Mouse (Mus musculus) megakaryocyte-erythroid progenitor cell, adult 5-6 weeks (primary cell): ENCODE results near the gene Ccdc47. TPM values are rescaled to one million over a fixed set of nuclear protein-coding genes. Genes with fewer than 3 reads are reported as not detected.

Experiments
- ATAC-seq: replicated peaks from 2 replicates; pipeline ENCODE4 v1.8.0; 2016; ENCODE audit warnings: mild to moderate bottlenecking, inconsistent platforms; ENCODE audit not compliant: severe bottlenecking, poor library complexity, low FRiP score, low TSS enrichment
- total RNA-seq, 2 experiments: library from RNA; stranded (forward) in 1 of 2; stranded (reverse) in 1 of 2; fragments of 200-1000, 215-1000 nt in 1 of 2; fragments of >200 nt in 1 of 2; fragmentation: Nextera tagmentation in 1 of 2; gene quantifications; 2 replicates each; pipeline ENCODE4 v1.2.3; 2014 to 2017

The Ccdc47 gene
- total RNA-seq, 2 experiments from 2014 or later, result 33.8 to 218 TPM

DNA sequence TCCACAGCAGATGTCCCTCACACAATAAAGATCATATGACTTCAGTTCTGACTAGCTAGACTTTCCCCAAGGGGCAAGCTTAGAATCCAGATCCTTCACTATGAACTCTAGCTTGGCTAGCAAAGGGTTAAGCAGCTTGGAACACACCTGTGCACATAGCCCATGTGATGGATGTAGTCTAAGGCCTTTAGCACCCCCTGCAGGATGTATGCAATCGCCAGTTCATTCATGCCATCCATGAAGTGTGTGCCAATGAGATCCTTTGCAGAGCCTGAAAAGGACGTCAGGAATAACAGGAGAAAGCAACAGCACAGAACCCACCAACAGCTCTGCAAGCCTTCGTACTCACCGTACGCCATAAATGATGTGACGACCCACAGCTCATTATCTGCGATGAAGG is 45.3 kb downstream of the Ccdc47 start:
- ATAC-seq, result no peak

DNA sequence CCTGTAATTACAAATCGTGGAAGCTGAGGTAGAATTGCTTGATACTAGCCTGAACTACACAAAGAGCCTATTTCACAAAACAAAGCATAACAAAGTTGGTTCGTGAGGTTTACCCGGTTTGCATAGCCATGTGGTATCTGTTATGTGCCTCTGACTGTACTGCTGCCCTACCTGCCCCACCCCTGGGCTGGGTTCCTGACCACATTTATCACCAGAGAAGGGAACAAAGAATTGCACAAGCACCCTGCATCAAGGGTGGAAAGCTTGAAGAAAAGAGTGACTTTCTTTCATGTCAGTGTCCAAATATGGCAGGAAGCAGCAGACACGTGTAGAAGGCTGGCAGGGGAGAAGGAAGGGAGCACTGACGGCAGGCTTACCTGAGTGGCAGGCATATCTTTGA is 48.7 kb downstream of the Ccdc47 start:
- ATAC-seq, result peak; percentile 56

DNA sequence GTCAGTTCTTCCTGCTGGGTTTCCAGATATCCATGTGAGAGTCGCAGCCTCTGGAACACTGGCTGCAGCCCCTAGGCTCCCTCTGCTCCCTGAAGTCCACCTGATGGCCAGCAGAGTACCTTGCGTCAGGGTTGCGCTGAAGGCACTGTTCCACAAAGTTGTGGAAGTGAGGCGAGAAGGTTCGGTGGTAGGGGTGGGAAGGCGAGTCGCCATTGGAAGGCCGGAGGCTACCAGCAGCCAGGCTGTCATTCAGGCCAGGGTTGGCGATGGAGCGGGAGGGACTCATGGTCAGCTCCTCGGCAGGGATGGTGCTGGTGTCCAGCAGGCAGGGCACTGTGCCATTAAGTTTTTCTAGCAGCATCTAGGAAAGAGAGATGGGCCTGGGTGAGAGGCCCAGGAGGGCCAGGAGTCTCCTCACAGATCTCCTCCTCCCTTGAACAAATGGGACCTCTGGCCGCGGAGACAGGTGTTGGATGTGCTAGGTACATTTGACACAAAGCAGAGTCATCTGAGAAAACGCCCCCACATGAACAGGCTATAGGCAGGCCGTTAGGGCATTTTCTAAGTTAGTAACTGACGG is 51.5 kb downstream of the Ccdc47 start:
- ATAC-seq, result no peak

DNA sequence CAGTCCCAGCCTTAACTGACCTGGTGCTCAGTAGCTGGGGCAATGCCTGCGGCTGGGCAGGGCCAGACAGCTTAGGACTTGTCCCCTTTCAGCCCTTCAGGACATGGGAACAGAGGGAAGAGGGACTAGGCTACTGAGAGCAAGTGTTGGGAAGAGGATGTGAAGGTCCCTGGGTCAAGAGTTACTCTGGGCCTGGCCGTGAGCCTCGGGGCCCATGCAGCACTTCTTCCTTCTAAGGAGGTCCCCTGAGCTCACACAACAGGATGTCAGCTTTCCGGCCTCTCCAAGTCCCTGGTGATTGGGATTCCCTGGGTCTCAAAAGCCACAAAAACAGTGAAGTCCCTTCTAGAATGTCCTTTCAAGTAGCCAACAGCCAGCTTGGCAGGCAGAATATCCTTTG is 52.6 kb downstream of the Ccdc47 start:
- ATAC-seq, result no peak

DNA sequence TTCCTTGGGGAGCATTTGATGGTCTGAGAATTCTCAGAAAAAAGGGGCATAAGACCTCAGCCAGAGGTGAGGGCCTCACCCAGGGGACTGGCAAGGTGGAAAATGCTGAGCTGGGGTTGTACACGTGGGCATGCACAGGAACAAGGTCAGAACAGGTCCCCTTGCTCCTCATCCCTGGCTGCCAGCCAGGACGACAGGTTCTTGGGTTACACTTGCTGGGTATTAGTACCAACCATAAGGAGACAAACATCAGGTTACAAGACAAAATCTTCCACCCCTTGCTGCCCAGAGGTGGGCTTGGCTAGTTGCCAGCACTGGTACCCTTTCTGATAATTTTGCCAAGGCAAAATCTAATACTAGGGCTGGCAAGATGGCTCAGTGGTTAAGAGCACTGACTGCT is 53.9 kb downstream of the Ccdc47 start:
- ATAC-seq, result no peak

DNA sequence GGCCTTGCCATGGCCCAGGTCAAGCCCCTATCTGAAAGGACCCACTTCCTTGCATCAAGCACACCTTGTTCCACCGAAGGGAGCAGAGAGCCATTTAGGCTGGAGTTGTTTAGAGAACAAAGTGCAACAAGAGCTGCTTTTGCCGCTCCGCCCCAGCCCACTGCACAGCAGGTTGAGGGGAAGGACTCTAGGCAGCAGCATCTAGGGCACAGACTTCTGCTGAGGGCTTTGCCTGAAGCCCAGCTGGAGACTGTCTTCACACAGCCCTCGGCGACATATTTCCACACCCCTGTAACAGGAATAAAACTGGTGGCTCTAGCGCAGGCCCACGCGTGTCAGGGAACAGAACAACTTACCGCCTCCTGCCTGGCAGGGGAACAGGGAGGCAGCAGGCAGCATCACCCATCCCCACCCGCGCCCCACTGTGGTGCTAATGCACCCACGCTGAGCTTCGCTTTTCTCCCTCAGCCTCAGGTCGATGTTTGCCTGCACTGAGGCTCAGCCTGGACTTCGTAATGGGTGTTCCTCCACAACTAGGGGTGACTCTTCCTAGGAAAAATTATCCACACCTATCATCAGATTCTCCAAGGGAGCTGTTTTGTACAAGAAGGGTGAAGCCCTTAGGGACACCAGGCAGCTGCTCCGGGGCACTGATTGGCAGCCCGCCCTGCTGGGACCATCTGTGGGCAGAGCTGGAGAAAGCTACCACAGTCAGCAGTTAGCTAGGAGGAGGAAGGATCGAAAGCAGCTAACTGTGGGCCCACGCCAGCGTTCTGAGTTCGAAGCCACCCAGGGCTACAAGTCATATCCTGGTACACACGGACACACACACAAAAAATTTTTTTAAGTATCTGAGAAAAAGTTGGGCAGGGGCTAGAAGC is 55.1 kb downstream of the Ccdc47 start, which contains the start of the genes Gm10840 and Limd2:
Gene Gm10840, plus strand, starts transcription at position 10 of the 881 bp plus-strand sequence.
Gene Limd2, minus strand, starts transcription at position 20 of the 881 bp plus-strand sequence.
- ATAC-seq, result peak; percentile 4; the same call in 1 of the 2 replicates

DNA sequence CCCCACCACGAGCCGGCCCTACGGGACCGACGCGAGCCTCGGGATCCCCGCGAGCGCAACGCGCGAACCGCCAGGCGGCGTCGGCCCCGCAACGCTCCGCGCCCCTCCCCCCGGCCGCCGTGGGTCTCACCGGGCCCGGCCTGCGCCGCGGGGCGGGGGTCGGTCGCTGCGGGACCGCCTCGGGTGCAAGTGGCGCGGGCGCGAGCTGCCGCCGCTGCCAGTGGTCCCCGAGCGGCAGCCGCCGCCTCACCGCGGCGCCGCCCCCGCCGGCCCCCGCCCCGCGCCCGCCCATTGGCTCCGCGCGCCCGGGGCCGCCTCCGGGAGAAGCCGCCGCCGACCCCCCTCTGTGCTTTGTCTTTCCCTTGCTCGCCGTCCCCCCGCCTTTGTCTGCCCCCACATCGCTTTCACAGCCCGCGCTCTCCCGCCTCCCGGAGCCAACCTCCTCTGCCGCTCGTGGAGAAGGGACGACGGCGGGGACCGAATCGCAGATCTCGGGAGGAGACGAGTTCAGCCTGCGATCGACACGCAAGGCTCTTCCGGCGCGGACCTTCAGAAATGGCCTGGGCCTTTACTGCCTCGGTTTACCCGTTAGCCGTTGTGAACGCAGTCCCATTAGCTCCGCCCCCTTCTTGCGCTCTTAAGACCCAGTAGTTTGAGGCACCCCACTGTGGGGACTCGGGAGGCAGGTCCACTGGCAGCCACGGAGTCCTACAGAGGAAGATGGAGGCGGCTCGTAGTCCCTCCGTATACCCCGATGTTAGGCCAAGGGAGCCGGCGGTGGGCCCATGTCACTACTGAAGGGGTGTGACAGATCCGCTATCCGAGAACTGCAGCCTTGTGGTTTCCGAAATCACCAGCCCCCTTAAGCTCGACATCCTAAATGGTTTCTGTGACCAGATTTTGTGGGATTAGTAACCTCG is 56.0 kb downstream of the Ccdc47 start:
- peak; percentile 53 for ATAC-seq

DNA sequence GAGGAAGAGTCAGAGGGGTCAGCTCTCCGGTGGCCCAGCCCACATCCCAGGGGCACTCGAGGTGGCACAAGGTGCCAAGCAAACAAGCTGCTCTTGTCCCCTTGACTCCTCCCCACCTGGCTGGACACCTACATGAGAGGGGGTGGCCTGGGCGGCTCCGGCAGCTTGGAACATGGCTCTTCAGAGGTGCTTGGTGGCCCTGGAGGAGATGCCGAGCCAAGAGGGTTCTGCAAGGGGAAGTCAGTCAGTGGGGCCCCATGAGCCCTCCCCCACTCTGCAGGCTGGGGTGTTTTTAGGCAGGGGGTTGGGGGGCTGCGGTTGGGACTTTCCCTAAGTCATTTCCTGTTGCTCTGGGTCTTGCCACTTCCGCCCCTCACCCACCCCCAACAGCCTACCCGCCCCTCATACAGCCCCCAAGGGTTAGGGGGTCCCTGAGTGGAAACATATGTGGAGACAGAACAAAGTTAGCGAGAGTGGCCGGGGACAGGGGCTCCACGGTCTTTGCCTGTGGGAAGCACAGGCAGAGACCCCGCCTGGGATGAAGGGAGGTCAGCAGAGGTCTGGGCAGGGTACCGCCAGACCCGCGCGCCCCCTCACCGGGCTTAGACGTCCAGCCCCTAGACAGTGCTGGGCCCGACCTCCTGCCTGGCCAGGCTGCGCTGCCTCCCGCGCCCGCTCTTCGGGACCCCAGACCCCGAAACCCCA is 56.8 kb downstream of the Ccdc47 start:
- ATAC-seq, result peak; percentile 16; the same call in 1 of the 2 replicates

DNA sequence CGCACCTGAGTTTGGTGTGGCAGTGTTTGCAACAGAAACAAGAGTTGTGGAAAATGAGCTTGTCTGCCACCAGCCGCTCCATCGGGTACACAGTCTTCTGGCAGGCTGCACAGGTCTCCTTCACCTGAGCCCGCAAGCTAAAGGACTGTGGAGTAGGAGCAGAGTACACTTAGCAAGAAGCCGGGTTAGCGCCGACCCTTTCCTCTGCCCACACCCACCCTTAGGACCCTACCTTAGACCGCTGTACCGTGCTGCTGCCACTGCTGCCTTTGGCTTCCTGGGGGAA is 57.3 kb downstream of the Ccdc47 start:
- no peak for ATAC-seq

DNA sequence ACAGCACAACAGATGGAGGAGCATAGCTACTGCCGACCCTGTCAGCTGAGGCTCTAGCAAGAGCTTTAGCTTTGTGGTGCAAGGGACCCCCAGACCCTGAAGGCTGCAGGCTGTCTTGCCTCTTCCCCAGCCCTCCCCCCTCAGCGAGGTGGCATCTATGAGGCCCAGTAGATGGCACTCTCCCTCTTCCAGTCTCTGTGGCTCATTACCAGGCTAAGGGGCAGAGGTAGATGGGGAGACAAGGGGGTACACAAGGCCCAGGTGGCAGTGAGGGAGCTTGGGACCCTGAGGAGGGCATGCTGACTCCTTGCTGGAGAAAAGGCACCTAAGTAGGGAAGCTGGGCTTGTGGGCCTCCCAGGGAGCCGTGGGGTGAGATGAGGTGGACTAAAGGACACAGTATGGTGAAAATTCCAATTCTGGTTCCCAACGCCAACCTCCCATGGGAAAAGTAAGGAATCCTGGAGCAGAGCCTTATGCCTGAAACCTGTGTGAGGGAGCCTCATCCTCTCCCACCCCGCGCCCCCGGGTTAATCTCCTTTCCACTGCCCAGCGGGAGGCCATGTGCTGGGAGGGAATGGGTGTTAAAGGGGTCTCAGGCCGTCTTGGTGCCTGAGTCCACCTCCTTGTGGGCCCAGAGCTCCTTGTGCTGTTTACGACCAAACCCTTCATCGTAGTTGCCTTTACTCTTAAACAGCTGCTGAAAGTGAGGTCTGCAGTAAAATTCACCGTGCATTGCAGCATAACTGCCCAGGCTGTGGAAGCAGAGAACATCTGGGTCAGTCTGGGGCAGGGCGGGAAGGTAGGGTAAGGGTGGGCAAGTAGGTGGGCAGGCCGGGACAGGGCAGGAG is 57.8 kb downstream of the Ccdc47 start:
- peak; percentile 47; the same call in 1 of the 2 replicates for ATAC-seq

DNA sequence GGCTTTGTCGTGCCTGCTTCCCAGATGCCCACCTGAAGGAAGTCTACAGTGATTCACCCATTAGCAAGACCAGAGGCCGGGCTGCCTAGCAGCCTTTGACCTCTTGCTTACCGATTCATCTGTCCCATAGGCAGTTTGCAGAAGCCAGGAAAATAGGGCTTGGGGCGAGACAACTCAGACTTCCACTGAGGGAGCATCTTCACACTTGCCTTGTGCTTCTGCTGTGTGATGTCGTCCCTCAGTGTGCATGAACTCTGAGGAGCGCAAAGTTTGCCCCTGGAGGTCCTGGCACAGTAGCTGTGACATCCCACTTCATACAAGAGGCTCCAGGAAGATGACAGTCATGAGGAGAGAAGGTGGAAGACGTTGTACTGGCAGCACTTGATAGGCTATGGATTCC is 59.0 kb downstream of the Ccdc47 start:
- ATAC-seq, result no peak

DNA sequence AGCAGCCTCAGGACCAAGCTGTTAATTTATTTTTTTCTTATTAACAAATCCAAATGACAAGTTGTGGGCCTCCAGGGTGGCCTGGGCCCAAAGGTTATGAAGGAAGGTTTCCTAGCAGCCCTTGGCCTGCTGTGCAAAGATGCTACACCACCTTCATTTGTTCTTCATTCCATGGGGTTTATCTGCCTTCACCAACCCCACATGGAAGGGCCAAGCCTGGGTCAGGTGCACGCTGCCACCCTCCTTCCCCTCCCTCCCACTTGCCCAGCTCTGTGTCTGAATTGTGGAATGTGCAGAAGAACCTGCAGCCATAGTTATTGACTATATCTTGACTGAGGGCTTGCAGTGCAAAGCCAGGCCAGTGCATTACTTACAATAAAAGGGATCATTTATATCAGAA is 59.9 kb downstream of the Ccdc47 start:
- no peak for ATAC-seq

DNA sequence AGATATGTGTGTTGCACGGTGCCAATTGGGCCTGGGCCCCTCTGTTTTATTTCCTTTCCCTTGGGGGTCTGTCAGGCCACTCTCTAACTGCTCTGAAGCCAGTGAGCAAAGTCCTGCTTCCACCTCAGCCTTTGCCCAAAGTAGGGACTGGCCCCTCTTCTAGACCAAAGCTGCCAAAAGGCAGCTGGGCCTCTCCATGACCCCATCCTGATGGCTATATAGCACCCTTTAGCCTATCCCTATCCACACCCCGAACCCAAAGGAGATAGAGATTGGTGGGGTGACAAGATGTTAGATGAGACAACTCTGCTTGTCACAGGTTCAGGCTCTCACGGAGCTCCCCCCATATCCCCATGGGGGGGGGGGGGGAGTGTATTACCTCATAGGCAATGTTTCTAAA is 60.4 kb downstream of the Ccdc47 start:
- no peak for ATAC-seq

DNA sequence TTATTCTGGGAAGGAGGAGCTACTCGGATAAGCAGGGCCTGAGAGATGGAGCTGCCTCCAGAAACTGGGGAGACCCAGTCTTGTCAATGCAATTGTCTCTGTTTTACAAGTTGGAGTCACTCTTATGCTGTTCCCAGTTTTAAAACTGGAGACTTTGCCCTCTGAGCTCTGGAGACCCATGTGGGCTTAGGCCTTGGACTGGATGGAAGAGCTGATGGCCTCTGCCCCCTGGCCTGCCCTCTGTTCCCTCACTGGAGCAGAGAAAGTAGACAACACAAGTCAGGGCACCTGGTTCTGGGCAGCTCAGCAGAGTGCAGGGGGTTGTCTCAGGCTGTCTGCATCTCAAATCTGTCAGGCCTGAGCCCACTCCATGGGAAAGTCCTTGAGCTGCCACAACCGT is 61.4 kb downstream of the Ccdc47 start:
- no peak for ATAC-seq

DNA sequence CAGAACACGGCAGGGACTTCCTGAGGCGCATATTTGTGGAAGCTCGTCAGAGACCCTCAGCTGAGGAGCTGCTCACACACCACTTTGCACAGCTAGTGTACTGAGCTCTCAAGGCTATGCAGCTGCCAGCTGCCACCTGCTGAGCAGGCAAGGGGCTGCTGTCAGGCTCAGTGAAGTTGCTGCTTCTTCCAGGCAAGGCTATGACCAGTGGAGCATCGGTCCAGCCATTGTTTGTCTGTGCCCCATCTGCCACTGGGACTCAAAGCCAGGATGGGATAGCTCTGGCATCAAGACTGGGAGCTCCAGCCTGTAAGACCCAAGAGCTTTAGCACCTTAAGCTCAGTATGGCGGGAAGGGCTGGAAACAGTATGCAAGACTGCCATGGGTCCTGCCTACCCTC is 62.1 kb downstream of the Ccdc47 start:
- no peak for ATAC-seq

DNA sequence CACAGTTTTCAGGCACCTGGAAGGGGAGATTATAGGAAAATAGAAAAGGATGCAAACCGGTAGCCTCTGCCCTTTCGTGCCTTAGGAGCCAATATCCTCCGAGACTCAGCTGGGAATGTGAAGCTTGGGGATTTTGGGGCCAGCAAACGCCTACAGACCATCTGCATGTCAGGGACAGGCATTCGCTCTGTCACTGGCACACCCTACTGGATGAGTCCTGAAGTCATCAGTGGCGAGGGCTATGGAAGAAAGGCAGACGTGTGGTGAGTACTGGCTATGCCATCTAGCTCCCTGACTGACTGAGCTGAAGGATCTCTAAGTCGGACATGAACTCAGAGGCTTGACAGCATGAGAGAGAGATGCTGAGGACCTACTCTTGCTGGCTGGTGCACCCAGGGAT is 64.0 kb downstream of the Ccdc47 start:
- ATAC-seq, result 0 out of 2 replicates have a peak, but pooled peaks have one; percentile 29

DNA sequence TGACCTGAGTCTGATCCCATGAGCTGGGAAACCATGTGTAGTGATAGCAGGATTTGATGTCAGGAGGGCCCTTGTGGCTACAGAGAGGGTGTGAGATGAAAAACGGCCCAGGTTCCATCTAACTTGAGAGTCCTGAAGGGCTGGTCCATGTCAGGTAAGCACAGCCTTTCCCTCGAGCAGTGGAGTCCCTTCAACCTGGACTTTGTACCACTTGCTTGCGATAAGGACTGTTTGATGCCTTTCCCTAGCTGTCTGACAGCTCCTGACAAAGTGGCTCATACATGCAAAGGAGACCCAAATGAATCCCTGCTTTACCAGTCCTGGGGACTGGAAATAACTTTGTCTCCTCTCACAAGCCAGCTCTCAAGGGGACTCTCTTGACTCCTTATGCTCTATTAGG is 64.9 kb downstream of the Ccdc47 start:
- ATAC-seq, result no peak
